Mouse (Mus musculus): ENCODE measurements around the gene Trpc2.

DNA sequence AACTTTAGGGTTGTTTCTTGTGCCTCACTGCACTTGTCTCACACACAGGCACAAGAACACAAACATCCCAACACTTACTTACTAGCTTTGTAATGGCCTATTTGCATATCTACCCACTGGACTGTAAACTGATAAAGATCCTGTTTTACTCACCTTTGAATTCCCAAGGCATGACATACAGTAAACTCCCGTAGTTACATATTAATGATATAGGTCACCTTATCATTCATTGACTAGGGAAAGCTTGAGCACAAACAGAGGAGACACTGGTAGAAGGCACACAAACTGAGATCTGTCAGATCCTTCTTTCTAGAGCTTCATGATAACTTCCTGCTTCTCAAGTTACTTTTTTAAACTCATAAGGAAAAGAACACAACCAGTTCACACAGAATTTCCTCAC lies 20.7 kb upstream of the Trpc2 start:
- no peak for TF ChIP-seq EP300 (optimal IDR thresholded peaks at IDR 0.05)
- TF ChIP-seq CTCF (IDR thresholded peaks at IDR 0.05; ENCODE audit: low read depth): no peak
